Mouse (Mus musculus) lung, adult 2 months (tissue): Measurements from ENCODE around the gene Slc6a17. TPM values are rescaled to one million over a fixed set of nuclear protein-coding genes. Genes with fewer than 3 reads are reported as not detected.

Source experiments
- DNase-seq: peaks from one replicate; pipeline ENCODE4 v3.0.0; 2022
- H3K4me1 ChIP-seq: fragments of 200-500 bp; 2 replicates; pipeline ENCODE4 v1.6.1; 2011; ENCODE audit warnings: low read length; ENCODE audit not compliant: control insufficient read depth, insufficient read depth
- H3K4me3 ChIP-seq: fragments of 200-500 bp; replicated peaks from 2 replicates; pipeline ENCODE3; 2011; ENCODE audit warnings: low read depth, mild to moderate bottlenecking, control low read depth, low read length; ENCODE audit errors: extremely low read depth
- CTCF ChIP-seq: fragments of 200-500 bp; IDR thresholded peaks from 2 replicates; pipeline ENCODE4 v1.5.1; 2011; ENCODE audit warnings: mild to moderate bottlenecking, low read length, control low read depth; ENCODE audit not compliant: insufficient read depth
- POLR2A ChIP-seq: fragments of 200-500 bp; IDR thresholded peaks from 2 replicates; pipeline ENCODE4 v1.6.1; 2011; ENCODE audit warnings: low read depth, mild to moderate bottlenecking, control low read depth, low read length, borderline replicate concordance; ENCODE audit errors: extremely low read depth
- WGBS: fragments of 180-500 bp; shearing (Covaris S2); methylation state at CpG from one replicate; pipeline ENCODE4 v1.1.7; 2018; 5-methylcytosine and 5-hydroxymethylcytosine counted together
- polyA plus RNA-seq: library from polyadenylated mRNA; depleted of rRNA; stranded (reverse); fragments of >200 nt; gene quantifications from 2 replicates; pipeline ENCODE4 v1.2.3, GENCODE M21; 2012

The Slc6a17 gene
- polyA plus RNA-seq, 1 experiment: 1.5 TPM

DNA sequence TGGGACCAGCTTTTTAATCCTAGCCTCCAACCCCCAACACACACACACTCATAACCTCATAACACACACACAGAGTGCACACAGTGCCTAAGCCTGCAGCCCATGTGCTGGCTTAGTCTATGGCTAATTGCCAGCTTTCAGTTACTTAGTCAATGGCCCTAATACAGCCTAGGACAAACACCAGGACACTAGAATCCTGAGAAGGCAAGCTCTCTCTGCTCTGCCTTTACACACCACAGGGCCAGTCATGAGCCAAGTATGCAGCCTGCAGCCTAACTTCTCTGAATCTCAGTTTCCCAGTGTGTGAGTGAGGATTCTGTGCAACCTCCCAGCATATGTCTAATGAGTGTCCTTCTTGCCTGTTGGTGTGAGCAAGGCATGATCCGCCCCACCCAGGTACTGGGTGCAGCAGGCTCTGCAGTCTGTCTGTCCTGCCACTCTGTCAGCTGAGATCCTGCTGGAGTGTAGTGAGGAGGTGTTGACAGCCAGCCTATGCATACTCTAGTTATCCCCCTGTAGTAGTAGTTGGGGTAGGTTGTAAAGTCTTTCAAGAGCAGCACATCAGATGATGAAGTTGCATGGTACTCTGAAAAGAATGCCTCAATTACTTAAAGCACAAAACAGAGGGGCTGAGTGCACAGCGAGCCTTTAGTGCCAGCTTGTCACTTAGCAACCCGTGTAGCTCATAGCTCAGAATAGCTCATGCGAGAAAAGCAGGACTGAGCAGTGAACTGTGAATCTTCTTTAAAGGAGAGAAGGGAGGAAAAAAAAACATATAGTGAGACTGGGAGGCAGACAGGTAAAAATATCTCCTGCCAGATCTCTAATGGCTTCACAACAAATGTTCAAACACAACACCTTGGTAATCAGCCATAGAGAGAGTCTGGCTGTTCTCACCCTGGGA, 12.1 kb downstream of the Slc6a17 start:
- WGBS: 75% methylated on average over 4 of the region's 4 CpGs
- Histone ChIP-seq H3K4me1 (no peaks in the 10 kb centered on the region), H3K4me3 (no peak overlapping the region)
- TF ChIP-seq CTCF: no peak
- DNase-seq: no peak

DNA sequence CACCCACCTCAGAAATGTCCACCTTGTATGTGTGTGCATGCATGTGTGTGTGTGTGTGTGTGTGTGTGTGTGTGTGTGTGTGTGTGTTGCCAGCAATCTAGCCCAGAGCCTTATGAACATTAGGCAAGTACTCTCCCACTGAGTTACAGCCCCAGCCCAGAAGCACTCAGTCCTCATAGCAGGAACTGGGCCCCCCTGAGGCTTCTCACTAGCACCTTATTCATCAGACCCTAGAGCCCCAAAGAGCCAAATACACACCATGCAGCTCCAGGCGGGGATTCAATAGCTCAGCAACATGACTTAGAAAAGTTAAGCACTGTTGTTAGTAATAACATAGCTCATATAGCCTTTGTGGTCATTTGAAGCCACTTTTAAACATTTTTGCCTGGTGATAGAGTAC, 13.3 kb downstream of the Slc6a17 start:
- H3K4me3 ChIP-seq: no peak overlapping the region
- DNase-seq: no peak
- WGBS: 43% methylated on average over 1 of the region's 1 CpGs
- TF ChIP-seq CTCF (no peak), POLR2A (no peak)
- no peaks in the 10 kb centered on the region for H3K4me1 ChIP-seq

DNA sequence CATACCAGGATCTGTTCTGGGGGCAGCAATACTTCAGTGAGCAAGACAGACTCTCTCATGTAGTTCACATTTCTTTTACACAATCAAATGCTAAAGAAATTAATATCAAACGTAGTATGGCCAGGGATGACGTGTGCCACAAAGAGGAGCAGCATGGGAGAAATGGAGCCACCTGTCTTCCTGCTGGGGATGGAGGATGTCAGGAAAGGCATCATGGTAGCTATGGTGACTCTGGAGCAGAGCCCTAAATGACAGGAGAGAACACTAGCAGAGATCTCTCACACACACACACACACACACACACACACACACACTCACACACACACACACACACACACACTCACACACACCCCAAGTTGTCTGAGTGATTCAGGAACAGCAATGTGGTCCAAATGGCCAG, 14.1 kb downstream of the Slc6a17 start:
- TF ChIP-seq CTCF (no peak), POLR2A (no peak)
- Histone ChIP-seq H3K4me3 (no peak overlapping the region), H3K4me1 (no peaks in the 10 kb centered on the region)
- no peak for DNase-seq
- 81% methylated on average over 2 of the region's 2 CpGs for WGBS

DNA sequence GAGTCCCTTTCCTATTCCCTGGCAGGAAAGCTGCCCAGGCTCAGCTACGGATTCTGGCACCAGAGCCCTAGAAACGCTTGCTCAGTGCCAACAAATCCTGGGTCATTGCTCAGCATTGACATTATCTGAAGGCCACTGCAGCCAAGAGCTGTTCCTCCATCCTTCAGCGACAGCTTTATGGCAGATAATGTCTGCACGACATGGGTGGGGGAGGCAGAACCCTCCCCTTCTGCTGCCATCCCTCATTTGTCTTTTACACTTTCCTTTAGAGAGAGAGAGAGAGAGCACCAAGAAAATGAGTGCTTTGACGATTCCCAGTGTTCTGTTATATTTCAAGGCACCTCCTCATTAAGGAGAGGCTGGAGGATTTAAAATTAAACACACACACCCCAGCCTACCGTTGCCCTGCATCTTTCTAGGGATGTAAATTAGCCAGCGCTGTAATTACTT, 16.1 kb downstream of the Slc6a17 start:
- 42% methylated on average over 7 of the region's 7 CpGs for WGBS
- Histone ChIP-seq H3K4me3 (no peak overlapping the region), H3K4me1 (no peaks in the 10 kb centered on the region)
- TF ChIP-seq CTCF: no peak
- DNase-seq: no peak

GRCm38 (mm10) chr3:107500301-107500700, 17.5 kb downstream of the Slc6a17 start:
- WGBS: 94% methylated on average over 11 of the region's 11 CpGs
- no peak for DNase-seq
- Histone ChIP-seq H3K4me1 (no peaks in the 10 kb centered on the region), H3K4me3 (no peak overlapping the region)
- no peak for TF ChIP-seq CTCF
- no peak for TF ChIP-seq POLR2A

- no peak overlapping the region for H3K4me3 ChIP-seq
- 71% methylated on average over 13 of the region's 13 CpGs for WGBS
- no peak for DNase-seq
- H3K4me1 ChIP-seq: no peaks in the 10 kb centered on the region
- no peak for TF ChIP-seq CTCF
- no peak for TF ChIP-seq POLR2A
Measured at GRCm38 (mm10) chr3:107496086-107496850, 21.6 kb downstream of the Slc6a17 start.

- Histone ChIP-seq H3K4me1 (no peaks in the 10 kb centered on the region), H3K4me3 (no peak overlapping the region)
- no peak for DNase-seq
- TF ChIP-seq CTCF (no peak), POLR2A (no peak)
- WGBS: 93% methylated on average over 6 of the region's 6 CpGs
Measured at GRCm38 (mm10) chr3:107495524-107495923, 22.3 kb downstream of the Slc6a17 start.

GRCm38 (mm10) chr3:107491459-107491858, 26.4 kb downstream of the Slc6a17 start:
- no peak for DNase-seq
- H3K4me3 ChIP-seq: no peak overlapping the region

GRCm38 (mm10) chr3:107488637-107489036, 29.2 kb downstream of the Slc6a17 start:
- H3K4me1 ChIP-seq: no peaks in the 10 kb centered on the region
- TF ChIP-seq CTCF (no peak), POLR2A (no peak)
- H3K4me3 ChIP-seq: no peak overlapping the region
- WGBS: 34% methylated on average over 4 of the region's 4 CpGs
- DNase-seq: no peak

More at GRCm38 (mm10) chr3:107491459-107491858, 26.4 kb downstream of the Slc6a17 start:
- no peak for TF ChIP-seq POLR2A
- TF ChIP-seq CTCF: no peak
- H3K4me1 ChIP-seq: no peaks in the 10 kb centered on the region
- 21% methylated on average over 6 of the region's 6 CpGs for WGBS

GRCm38 (mm10) chr3:107483290-107483689, 34.5 kb downstream of the Slc6a17 start:
- H3K4me3 ChIP-seq: no peak overlapping the region
- WGBS: 34% methylated on average over 11 of the region's 11 CpGs
- H3K4me1 ChIP-seq: no peaks in the 10 kb centered on the region
- TF ChIP-seq CTCF (no peak), POLR2A (no peak)
- DNase-seq: no peak
